Mouse (Mus musculus): ENCODE measurements around the gene Mprip.

The Mprip gene

GRCm38 (mm10) chr11:59759626-59760025 lies 98.5 kb downstream of the Mprip start:
- no peak for DNase-seq (ENCODE audit: low spot score in 2 of 2)

DNA sequence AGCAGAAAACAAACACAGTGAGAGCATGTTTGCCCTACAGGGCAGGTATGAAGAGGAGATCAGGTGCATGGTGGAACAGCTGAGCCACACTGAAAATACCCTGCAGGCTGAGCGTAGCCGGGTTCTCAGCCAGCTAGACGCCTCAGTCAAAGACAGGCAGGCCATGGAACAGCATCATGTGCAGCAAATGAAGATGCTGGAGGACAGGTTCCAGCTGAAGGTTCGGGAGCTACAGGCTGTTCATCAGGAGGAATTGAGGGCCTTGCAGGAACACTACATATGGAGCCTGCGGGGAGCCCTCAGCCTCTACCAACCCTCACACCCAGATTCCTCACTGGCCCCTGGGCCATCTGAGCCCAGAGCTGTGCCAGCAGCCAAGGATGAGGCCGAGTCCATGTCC lies 99.7 kb downstream of the Mprip start:
- DNase-seq (ENCODE audit: low spot score in 2 of 2), result no peak

- no peak for DNase-seq (ENCODE audit: low spot score in 2 of 2)
Measured at GRCm38 (mm10) chr11:59769307-59769706, 108.2 kb downstream of the Mprip start.

DNA sequence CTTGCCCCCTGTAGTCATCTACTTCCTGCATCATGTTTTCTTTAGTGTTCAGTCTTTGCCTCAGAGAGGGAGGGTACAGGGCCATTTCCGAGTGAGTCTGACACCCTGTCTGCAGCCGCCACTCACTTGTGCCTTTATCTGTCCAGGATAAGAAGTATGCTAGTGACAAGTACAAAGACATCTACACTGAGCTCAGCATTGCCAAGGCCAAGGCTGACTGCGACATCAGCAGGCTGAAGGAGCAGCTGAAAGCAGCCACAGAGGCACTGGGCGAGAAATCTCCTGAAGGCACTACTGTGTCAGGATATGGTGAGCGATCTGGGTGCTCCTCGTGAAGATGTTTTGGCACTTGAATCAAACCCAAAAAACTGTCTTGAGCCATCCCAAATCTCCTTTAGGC lies 108.6 kb downstream of the Mprip start:
- DNase-seq (ENCODE audit: low spot score in 2 of 2), result no peak

DNA sequence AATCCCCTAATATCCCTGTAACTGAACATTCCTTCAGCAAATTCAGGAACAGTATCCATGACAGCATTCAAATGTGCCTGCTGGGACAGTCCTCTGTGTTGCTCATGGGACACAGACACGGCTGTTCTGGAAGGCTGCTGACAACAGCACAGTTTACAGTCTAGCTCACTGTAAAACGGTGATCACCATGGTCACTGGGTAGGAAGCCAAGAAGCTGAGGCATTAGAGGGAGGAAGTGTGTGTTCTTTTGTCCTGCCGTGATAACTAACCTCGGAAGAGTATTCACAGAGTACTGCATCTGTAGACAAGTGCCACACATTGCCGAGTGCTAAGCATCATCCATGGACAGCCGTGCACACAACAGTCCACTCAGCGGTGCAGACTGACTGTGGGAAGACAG lies 109.6 kb downstream of the Mprip start:
- no peak for DNase-seq (ENCODE audit: low spot score in 2 of 2)

DNA sequence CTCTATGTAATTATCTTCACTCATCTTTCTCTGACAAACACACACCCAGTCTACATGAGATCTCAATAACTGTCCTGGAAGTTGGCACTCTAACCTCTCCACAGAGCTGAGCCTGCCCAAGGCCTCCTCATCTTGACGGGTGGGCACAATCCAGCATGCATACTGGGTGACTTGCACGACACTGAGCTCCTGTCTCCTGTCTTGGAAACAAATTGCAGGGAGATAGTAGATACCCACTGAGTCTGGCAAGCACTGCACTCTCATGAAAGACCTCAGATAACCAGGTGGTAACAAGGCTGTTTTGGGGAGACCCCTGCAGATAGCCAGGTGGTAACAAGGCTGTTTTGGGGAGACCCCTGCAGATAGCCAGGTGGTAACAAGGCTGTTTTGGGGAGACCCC lies 111.2 kb downstream of the Mprip start:
- DNase-seq (ENCODE audit: low spot score in 2 of 2), result no peak

DNA sequence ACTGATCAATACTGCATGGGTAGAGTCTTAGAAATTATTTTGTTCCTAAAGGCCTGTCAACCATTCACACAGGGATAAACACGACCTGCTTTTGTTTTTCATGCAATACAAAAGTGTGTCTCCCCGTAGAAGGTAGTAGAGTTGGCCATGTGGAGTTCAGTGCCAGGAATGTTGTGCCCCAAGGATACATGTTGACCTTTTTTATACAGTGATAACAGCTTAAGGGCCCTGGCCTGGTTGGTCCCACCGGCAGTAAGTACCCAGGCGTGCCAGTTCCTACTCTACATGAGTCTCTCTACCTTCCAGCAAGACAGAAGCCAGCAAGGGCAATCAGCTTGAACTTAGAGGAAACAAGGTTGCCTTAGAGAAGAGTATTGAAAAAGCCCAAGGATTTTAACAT lies 111.8 kb downstream of the Mprip start:
- no peak for DNase-seq (ENCODE audit: low spot score in 2 of 2)

DNA sequence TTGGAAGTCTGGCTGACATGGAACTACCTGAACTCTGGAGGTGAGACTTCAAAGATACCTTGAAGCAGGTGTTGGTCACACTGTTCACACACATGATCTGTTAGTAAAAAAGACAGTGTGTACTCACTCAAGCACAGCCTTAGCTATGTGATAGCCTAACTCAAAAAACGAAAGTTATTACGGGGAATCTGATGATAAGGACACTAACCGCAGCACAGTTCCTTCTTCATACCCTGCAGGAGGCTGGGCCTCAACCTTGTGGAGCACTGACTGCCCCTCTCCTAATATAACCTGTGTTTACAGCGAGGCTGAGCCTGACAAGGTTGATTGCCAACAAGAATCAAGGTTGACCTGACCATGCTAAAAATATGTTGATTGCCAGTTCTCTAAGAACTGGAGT lies 113.4 kb downstream of the Mprip start:
- DNase-seq (ENCODE audit: low spot score in 2 of 2), result no peak

GRCm38 (mm10) chr11:59775435-59776148 lies 114.5 kb downstream of the Mprip start:
- DNase-seq (ENCODE audit: low spot score in 2 of 2), result no peak

DNA sequence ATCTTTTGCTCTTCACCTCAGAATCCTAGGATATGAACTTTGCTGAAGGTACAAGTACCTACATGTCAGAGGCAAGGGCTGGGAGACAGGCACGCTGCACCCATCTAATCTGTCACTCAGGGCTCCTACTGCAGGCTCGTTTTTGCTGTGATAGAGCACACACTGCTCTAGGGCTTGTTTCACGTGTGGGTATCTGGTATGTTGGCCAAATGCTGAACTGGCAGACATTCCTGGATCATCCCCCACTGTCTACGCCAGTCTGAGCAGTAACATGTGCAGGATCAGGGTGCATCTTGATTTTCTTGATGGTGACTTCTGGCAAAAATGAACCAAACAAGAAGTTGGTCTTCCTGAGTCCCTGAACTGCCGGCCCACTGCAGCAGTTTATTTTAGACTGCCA lies 116.2 kb downstream of the Mprip start:
- no peak for DNase-seq (ENCODE audit: low spot score in 2 of 2)

GRCm38 (mm10) chr11:59778181-59778873 lies 117.2 kb downstream of the Mprip start:
- peak; percentile 78 to 93 for DNase-seq (ENCODE audit: low spot score in 2 of 2)

DNA sequence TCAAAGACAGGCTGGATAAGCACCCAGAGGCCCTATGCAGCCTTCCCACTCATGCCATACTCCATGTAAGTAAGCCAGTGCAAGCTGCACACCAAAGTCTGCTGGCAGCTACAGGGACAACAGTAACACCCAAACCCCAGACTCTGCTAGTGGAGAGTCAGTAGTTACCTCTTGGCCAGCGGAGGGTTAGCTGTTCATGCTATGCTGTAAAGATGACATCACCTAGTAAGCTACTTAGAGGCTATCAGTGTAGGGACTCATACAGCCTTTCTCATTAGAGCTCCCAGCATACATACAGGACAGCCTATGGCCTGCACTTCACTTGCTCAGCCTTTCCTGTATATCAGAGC lies 117.7 kb downstream of the Mprip start:
- DNase-seq (ENCODE audit: low spot score in 2 of 2), result no peak

DNA sequence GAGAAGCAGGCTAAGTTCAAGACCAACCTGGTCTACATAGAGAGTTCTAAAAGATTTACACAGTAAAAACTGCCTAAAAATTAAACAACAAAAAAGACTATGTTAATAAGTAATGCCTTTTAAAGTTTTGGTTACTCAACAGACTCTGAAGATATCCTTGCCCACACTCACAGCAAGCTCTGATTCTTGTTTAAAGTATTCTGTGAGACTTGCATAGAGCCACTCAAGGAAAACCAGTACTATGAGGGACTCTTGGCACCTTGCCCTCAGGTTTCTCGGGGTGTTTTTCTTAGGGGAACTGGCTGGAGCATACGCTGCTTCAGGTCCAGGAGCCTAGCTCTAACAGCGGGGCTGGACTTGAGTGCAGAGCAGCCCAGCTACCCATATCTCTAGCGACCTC lies 118.3 kb downstream of the Mprip start:
- no peak for DNase-seq (ENCODE audit: low spot score in 2 of 2)

DNA sequence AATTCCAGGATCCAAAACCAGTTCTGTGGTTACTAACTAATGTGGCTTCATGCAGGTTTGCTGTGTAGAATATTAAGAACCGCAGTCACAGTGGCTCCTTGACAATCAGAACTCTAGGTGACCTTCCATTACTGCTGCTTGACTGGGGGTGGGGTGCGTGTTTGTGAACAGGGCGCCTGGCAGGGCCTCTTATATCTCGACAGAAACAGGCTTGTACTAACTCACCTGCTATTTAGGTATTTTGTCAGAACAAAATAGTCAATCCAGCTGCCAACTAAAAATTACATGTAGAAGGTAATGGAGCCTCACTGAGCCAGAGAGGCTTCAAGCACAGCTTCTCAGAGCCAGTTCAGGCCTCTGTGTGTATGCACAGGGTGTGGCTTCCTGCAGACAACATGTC lies 119.1 kb downstream of the Mprip start:
- DNase-seq (ENCODE audit: low spot score in 2 of 2), result no peak

DNA sequence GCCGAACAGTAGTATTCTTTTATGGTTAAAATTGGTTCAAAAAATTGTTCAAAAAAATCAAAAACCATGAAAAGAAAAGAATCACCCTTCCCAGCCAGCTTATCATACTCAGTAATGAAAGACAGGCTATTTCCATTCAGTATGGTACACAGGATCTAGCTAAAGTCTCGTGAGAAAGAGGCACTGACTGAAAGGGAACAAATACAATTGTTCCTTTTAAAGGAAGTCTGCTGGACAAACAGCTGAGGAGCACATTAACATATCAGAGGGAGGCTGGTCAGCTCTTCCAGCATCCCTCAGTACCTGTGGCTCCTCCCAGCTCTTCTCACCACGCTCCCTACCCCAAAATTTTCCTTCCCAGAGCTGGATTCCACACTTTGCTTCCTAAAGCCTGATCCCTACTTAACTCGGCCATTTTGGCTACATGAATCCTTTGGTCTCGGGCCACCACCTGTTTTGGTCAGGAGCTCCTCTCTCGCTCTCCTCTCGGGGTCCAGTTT lies 121.0 kb downstream of the Mprip start:
- no peak for DNase-seq (ENCODE audit: low spot score in 2 of 2)

- DNase-seq (ENCODE audit: low spot score in 2 of 2), result no peak
Measured at GRCm38 (mm10) chr11:59783591-59783990, 122.5 kb downstream of the Mprip start.

DNA sequence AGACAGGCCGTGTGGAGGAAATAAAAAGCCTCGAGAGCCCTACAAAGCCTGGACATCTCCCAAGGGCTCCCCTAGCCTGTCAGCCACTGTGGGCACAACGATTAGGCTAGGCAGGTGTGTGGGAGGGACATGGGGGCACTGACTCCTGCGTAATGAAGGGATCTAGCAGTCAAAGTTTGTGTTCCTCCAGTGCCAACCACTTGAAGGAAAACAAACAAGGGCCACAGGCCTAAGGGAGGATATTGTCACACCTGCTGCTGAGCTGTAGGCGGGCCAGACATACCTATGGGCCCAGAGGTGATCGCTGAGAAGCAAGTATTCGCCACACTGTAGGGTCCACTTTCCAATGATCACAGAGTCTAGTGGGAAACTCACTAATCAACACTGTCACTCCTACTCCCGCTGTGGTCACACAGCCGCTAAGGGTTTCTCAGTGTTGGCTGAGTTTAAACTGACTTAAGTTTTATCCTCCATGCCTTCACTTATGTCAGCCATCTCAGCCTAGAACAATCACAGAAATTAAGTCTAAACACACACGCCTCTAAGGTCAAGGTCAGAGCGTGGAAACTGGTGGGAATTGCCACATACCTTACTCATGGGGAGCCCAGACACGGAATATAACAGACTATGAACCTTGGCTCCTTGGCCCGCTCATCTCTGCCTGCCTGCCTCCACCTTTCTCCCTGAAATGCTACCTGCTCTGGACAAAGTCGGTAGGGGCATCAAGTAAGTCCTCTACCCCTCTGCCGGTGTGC lies 125.5 kb downstream of the Mprip start:
- no peak for DNase-seq (ENCODE audit: low spot score in 2 of 2)

DNA sequence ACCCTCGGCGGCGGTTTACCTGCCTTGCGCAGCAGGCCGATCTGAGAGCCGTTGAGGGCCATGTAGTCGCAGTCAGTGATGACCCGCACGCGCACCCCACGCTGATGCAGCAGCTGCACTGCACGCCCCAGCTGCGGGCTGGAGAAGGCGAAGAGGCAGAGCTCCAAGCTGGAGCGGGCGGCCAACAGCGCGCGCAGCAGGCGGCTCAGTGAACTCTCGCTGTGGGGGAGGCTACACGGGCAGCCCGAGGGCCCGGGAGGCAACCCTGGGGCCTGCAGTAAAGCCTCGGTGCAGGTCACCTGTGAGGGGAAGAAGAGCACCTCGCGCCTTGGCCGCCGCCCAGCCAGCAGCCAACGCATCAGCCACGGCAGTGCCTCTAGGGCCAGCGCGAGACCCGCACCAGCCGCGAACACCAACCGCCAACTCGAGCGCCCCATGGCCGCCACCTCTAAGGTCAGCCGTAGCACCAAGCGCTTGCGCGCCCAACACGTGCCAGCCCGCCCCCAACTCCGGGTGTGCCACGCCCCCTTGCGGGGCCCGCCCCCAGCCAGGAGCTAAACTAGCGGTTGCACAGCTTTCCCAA lies 126.2 kb downstream of the Mprip start, which contains the start of gene Pld6:
Gene Pld6, minus strand, starts transcription at position 447 of the 583 bp plus-strand sequence.
- DNase-seq (ENCODE audit: low spot score in 2 of 2), result peak; percentile 56 to 78

DNA sequence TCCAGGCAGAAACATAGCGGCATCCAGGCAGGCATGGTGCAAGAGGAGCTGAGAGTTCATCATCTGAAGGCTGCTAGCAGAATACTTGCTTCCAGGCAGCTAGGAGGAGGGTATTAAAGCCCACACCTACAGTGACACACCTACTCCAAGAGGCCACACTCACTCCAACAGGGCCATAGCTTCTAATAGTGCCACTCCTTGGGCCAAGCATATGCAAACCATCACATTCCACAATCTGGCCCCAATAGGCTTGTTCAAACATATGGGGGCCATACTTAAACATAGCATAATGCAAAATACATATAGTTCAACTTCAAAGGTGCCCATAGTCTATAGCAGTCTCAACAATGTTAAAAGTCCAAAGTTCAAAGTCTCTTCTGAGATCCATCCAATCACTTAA lies 128.2 kb downstream of the Mprip start:
- no peak for DNase-seq (ENCODE audit: low spot score in 2 of 2)

- no peak for DNase-seq (ENCODE audit: low spot score in 2 of 2)
Measured at GRCm38 (mm10) chr11:59793390-59793789, 132.3 kb downstream of the Mprip start.

GRCm38 (mm10) chr11:59800412-59800811 lies 139.3 kb downstream of the Mprip start:
- no peak for DNase-seq (ENCODE audit: low spot score in 2 of 2)

DNA sequence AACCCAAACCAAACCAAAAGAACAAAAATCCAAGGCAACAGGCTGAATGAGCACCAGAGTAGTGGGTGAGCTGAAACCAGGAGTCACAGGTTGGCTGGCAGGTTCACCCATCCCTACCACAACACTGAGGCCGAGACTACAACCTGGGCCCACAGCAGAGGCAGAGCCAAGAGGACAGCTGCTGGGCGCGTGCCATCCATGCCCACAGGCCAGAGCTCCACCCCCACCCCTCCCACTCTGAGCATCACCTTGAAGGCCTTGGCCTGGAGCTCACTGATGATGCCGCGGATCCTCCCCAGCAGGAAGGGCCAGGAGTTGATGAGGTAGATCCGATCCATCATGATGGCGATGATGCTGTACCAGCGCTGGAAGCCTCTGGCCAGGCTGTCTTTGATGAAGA lies 140.8 kb downstream of the Mprip start:
- no peak for DNase-seq (ENCODE audit: low spot score in 2 of 2)

Data from spleen, postnatal 4 days (tissue).